Mouse (Mus musculus) left cerebral cortex, adult 9 months (tissue): ENCODE data around the gene Ankrd34a.

Experiments
- DNase-seq, 2 experiments: peaks; one replicate each; pipeline ENCODE4 v3.0.0; 2022; ENCODE audit warnings: low spot score in 2 of 2

Gene Ankrd34a

GRCm38 (mm10) chr3:96596228-96596707 lies at the start of gene Ankrd34a:
Ankrd34a (plus strand) TSS chr3:96596636.
- peak in 1 of 2 experiments; percentile 82 for DNase-seq

DNA sequence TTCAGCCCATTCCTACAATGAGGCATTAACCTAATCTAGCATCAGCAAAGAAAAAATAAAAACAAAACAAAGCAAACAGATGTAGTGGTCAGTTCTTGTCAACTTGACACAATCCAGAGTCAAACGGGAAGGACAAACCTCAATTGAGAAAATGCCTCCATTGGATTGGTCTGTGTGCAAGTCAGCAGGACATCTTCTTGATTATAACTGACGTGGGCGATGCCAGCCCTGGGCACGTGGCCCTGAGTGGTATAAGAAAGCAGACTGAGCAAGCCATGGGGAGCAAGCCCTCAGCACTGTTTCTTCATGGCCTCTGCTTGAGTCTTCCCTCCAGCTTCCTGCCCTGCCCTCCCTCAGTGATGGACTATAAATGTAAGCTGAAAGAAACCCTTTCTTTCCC lies 49.6 kb upstream of the Ankrd34a start:
- no peak for DNase-seq

DNA sequence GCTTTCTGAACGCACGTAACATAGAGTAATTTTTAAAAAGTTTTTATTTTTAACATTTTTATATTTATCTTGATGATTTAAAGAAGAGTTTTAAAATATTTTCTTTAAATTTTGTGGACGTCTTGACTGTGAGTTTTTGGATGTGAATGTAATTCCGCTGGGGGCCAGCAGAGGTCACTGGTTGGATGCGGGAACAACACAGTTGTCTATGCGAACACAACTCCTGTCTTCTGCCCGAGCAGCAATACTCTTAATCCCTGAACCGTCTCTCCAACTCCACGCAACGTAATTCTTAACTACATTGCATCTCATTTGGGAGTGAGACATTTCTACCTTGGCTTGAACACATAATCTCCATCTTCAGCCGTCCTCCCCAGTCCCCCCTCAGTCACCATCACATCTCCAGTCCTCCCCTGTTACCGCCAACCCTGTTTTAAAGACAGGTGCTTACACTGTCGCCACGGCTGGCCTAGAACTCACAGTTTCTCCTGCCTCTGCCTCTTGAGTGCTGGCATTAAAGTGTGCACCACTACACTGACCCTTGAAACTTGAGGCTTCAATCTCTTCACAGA lies 49.0 kb upstream of the Ankrd34a start:
- peak in 1 of 2 experiments; percentile 81 for DNase-seq

DNA sequence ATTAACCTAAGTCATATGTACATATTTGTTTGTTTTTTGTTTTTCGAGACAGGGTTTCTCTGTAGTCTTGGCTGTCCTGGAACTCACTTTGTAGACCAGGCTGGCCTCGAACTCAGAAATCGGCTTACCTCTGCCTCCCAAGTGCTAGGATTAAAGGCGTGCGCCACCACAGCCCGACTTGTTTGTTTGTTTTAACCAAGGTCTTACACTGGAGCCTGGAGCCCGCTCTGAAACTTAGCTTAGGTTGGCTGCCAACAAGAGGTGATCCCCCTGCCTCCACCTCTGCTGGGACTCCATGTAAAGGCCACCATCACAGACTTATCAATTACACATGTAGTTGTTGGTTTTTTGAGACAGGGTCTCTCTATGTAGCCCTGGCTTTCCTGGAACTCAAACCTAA lies 47.6 kb upstream of the Ankrd34a start:
- no peak for DNase-seq

DNA sequence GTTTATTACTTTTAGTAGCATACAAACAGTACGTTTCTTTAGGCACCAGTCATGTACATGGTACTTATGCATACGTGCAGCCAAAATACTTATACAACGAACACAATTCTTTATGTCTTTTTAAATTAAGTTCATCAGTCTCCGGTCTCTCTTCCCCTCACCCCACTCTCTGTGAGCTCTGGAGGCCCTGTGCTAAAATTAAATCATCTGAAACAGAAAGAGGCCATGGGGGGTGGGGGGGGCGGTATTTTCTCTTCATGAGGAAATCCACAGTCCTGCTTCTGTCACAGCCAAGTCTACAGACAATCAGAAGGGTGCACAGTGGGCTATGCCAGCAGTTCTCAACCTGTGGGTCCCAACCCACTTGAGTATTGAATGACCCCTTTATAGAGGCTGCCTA lies 47.1 kb upstream of the Ankrd34a start:
- DNase-seq, result no peak

DNA sequence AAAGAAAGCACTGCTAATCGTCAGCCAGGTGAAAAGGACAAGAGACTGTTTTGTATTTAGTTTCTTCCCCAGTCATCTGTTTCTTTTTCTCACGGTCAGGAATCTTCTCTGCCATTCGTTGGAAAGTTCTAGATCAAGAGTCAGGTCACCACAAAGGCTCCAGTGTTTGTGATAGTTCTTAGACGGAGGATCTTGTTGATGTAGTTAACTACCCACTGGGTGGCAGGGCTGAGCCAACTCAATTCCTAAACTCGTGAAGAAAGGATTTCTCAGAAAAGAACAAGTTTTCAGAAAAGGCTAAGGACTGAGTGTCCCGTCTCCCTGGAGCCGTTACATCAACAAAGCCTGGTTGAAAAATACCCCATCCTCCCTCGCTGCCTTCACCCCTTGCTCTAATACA lies 45.2 kb upstream of the Ankrd34a start:
- peak in 1 of 2 experiments; percentile 55 for DNase-seq

GRCm38 (mm10) chr3:96551890-96552289 lies 44.5 kb upstream of the Ankrd34a start:
- DNase-seq, result no peak

- no peak for DNase-seq
Measured at GRCm38 (mm10) chr3:96553601-96554000, 42.8 kb upstream of the Ankrd34a start.

DNA sequence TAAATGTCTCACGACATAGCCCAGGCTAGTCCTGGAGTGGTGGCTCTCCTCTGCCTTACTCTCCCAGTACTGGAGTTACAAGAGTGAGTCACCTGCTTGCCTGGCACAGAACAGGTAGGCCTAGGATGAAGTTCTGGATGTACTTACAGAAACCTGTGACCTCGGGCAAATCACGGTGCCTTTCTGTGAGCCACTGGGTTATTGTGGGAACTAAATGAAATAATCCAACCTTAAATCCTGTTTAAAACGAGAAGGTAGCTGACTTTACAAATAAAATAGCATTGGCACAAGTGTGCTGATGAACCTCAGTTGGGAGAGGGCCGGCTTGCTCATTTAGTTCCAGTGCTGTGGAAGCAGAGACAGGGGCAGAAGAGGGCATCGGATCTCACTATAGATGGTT lies 42.2 kb upstream of the Ankrd34a start:
- no peak for DNase-seq

DNA sequence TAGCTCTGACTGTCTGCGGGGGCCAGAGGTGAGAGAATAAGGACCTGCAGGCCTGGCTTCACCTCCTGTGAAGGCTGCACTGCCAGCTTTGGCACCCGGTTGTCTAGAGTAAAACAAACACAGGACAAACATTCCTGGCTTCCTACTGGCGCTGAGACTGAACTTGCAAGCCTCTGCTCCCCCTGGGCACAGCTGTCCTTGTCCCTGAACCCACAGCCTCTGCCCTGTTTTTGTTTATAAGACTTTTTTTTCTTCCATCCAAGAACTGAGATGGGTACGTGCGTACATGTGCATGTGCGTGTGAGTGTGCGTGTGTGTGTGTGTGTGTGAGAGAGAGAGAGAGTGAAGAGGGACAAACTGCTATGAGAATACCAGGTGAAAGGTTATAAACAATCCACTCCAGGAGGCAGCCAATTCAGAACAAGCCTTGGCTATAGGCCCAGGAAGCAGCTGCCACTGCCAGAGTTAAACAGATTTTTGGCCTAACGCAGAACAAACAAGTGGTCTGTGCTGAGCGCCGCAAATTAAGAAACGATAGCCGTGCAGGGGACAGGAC lies 41.3 kb upstream of the Ankrd34a start:
- peak in 1 of 2 experiments; percentile 48 for DNase-seq

GRCm38 (mm10) chr3:96555999-96556614 lies 40.3 kb upstream of the Ankrd34a start:
- DNase-seq, result no peak

DNA sequence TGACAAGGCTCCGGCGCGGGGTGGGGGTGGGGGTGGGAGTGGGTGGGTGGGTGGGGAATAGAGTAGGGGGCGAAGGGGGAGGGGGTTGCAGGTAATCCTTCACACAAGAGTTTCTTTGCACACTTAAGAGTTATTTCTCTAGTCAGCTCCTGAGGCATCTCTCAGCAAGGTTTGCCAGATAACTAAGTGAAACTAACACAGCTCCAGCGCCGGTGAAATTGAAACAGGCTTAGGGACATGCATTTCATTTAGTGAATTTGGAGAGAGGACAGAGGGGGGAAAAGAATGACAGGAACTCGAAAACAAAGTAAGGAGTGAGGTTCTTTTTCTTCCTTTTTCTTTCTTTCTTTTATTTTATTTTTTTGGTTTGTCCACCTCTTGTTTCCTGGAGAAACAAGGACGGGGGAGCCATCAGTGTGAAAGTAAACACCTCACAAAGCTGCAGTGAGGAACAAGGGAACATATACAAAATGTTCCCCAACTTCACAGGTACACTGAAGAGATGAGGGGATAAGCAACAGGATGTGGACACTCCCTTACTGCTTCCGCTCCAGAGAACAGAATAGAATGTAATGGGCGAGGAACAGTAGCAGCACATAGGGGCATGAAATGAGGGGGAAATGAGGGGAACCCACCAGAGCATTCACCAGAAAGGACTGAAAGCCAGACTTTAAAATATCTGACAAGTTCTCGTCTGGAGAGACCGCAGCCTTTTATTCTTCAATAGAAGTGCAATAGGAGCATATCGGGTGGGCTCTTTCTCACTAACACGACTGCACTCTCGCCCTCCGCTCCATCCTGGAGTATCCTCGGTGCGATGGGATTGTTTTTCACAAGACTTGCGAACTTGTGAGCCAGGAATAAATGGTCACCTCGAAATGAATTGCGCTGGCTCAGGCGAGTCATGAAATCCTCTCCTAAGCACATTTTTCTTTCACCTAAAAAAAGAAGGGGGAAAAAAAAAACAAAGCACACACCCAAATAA lies 39.5 kb upstream of the Ankrd34a start:
- DNase-seq, result no peak

- peak; percentile 88 to 96 for DNase-seq
Measured at GRCm38 (mm10) chr3:96557694-96558093, 38.7 kb upstream of the Ankrd34a start, which contains the start of gene Txnip. Txnip (plus strand) TSS chr3:96557957.

DNA sequence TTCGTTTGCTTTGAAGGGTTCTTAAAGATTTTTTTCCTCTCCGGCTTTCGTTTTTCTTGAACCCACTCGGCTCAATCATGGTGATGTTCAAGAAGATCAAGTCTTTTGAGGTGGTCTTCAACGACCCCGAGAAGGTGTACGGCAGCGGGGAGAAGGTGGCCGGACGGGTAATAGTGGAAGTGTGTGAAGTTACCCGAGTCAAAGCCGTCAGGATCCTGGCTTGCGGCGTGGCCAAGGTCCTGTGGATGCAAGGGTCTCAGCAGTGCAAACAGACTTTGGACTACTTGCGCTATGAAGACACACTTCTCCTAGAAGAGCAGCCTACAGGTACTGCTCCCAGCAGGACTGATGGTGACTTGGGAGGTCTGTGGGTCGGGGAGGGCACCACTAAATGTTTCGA lies 38.3 kb upstream of the Ankrd34a start:
- DNase-seq, result no peak

DNA sequence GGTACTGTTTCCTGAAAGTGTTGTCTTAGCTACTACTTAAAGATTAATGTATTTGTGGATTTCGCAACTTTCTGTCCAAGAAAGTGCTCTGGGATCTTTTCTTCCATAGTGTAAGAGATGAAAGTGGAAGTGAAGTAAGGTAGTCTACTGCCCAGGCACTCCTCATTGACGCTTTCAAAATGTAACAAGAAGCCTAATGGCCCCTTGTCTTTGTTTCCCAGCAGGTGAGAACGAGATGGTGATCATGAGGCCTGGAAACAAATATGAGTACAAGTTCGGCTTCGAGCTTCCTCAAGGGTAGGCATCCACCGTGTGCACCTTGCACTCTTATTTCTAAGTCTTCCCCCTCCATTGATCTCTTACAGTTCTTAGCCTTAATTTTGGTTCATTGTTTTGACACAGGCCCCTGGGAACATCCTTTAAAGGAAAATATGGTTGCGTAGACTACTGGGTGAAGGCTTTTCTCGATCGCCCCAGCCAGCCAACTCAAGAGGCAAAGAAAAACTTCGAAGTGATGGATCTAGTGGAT lies 37.7 kb upstream of the Ankrd34a start:
- DNase-seq, result no peak

- no peak for DNase-seq
Measured at GRCm38 (mm10) chr3:96559398-96559910, 37.0 kb upstream of the Ankrd34a start.

- DNase-seq, result no peak
Measured at GRCm38 (mm10) chr3:96559911-96560850, 36.3 kb upstream of the Ankrd34a start.

DNA sequence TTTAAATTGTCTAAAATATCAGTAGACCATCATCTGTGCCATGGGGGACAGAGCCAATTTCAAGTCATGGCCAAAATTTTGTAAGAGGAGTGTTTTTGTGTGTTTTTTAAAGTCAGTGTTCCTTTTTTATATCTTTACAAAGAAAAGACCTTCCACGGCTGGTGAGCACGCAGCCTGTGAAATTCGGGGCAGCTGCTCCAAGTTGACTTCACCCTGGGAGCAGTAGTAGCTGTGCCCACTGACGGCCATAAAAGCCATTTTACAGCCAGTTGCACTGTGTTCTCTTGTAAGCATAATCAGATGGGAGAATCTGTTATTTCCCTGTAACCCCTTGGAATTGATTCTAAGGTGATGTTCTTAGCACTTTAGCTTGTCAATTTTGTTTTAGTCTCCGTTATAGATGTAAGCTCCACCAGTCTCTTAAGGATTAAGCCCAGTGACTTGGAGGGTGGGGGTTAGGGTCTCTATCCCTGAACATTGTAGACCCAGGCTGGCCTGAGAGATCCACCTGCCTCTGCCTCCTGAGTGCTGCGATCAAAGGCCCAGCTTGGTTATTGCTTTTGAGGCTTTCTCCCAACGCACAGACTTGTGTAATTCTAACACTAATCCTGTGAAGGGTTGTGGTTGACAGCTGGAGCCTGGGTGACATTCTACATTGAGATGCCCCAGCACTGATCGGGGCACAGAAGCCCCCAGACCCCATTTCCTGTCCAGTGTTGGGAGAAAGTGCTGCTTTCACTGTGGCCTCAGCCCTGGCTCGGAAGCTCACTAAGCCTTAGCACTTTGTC lies 35.4 kb upstream of the Ankrd34a start:
- DNase-seq, result no peak

DNA sequence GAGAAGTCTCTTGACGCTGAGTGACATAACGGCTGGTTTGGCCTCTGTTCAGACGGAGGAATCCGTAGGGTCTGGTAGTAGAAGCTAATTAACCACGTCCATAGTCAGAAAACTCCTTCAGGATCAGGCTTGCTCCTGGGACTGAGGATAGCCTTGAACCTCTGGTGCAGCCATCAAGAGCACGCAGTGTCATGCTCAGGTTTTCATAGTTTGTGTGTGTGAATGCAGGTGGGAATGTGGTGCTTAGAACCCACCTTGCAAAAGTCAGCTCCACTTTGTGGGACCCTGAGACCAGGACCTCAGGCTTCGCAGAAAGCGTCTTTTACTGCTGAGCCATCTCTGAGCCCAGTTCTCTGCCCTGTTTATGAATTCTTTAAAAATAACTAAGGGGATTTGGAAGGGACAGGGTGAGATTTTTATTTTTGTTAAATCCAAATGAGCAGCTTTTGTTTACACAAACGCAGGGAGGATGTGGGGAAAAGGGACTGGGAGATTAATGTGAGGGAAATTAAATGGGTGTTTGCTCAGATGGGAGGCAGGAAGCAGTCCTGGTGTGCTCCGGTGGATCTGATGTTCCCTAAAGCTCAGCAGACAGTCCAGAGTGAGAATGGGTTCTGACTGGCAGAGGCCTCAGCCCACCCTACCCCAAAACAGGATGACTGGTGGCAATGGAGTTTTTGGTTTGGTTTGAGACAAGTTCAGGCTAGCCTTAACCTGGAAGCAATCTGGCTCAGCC lies 34.3 kb upstream of the Ankrd34a start:
- no peak for DNase-seq
